Mouse (Mus musculus) olfactory bulb, adult 2 months (tissue): ENCODE results near the gene H2-DMa.

Experiments used
- CTCF ChIP-seq: fragments of 200-500 bp; IDR thresholded peaks from 2 replicates; pipeline ENCODE4 v1.5.1; 2012; ENCODE audit warnings: low read depth, mild to moderate bottlenecking, low read length, moderate library complexity; ENCODE audit not compliant: insufficient read depth
- POLR2A ChIP-seq: fragments of 200-500 bp; IDR thresholded peaks from 2 replicates; pipeline ENCODE4 v1.6.1; 2012; ENCODE audit warnings: mild to moderate bottlenecking, low read depth, low read length, moderate library complexity; ENCODE audit not compliant: insufficient read depth

DNA sequence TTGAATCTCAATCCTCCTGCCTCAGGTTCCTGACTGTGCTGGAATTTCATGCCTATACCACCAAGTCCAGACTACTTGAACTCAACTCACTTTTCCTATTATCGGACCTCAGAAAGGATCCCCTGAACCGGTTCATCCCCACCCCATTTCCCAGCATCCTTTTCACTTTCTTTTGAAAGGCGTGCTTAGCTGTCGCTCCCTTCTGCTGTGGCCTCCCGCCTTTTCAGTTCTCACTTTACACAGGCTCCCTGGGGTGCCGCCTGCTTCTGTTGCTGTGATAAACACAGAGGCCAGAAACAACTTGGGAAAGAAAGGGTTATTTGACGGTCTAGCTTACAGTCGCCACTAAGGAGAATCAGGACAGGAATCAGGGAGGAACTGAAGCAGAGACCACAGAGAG is 36.2 kb upstream of the H2-DMa start:
- TF ChIP-seq CTCF (no peak), POLR2A (no peak)
